Mouse (Mus musculus) adrenal gland, adult 2 months (tissue): ENCODE data around the gene Nfe2l2. TPM values are rescaled to one million over a fixed set of nuclear protein-coding genes. Genes with fewer than 3 reads are reported as not detected.
A peak's percentile ranks its signal among the peaks of the same experiment; 100 is the strongest.
"Not testable (repeated sequence)": the region's sequence is repeated elsewhere in the genome, so short reads cannot be mapped to it uniquely, and the experiment has no call there.

Experiments used
- DNase-seq: peaks from one replicate; pipeline ENCODE4 v3.0.0; 2021
- polyA plus RNA-seq: library from polyadenylated mRNA; depleted of rRNA; stranded (reverse); fragments of >200 nt; gene quantifications from 2 replicates; pipeline ENCODE4 v1.2.3, GENCODE M21; 2012
- total RNA-seq, 2 experiments: library from RNA; stranded (reverse); gene quantifications; 2 replicates each; pipeline ENCODE4 v1.2.3; 2021

The Nfe2l2 gene
- total and polyA plus RNA-seq, 3 experiments = 42.9 to 124 (median 84.3) TPM

DNA sequence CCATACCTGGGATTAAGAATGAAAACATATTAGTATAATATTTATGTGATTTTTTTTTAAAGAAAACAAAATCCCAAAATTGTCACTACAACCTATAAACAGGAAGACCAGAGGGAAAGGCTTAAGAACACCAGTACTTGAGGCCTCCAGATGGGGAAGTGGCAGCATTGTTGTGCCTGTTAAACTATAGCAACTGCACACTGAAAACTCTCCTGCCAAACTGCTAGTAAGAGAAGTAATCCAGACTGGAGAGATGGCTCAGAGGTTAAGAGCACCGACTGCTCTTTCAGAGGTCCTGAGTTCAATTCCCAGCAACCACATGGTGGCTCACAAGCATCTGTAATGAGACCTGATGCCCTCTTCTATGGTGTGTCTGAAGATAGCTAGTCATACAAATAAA lies 54.0 kb downstream of the Nfe2l2 start:
- no peak for DNase-seq

- DNase-seq = no peak
These were observed 59.2 kb downstream of the Nfe2l2 start for GRCm38 (mm10) chr2:75645251-75645650.

DNA sequence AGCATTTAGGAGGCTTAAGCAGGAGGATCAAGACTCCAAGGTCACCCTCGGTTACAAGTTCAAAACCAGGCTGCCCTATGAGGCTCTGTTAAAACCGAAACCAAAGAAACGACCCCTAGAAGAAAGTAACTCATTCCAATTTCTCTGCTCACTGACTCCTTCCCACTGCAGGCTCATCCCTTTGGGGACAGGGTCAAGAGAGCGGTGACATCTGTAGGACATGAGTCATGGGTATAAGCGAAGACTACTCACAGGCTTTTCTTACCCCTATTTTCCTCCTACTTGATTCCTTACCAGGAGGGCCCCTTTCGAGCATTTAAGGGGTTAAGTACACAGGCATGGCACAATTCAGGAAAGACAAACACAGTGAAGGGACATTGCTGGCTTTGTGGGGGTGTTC lies 60.5 kb downstream of the Nfe2l2 start:
- peak; percentile 53 for DNase-seq

GRCm38 (mm10) chr2:75642795-75643550 lies 61.5 kb downstream of the Nfe2l2 start:
- peak; percentile 83 for DNase-seq

- DNase-seq = not testable (repeated sequence)
These were observed 62.1 kb downstream of the Nfe2l2 start for GRCm38 (mm10) chr2:75642312-75642711.

DNA sequence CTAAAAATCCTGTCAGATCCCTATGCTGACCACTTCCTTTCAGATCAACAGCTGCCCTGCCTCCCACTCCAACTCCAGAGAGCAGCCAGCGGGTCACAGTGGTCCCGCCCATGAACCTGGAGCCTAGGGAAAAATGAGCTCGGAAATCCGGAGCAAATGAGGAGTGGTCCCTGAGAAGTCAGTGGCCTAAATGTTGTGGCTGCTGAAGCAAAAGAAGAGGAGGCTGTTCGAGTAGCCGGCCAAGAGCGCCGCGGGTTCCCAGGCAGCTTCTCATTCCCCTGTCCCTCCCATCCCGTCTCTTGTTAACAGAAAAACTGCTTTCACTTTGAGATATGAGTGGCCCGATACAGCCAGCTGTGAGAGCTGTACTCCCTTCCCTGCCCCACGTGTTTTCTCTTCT lies 64.9 kb downstream of the Nfe2l2 start:
- peak; percentile 20 for DNase-seq

DNA sequence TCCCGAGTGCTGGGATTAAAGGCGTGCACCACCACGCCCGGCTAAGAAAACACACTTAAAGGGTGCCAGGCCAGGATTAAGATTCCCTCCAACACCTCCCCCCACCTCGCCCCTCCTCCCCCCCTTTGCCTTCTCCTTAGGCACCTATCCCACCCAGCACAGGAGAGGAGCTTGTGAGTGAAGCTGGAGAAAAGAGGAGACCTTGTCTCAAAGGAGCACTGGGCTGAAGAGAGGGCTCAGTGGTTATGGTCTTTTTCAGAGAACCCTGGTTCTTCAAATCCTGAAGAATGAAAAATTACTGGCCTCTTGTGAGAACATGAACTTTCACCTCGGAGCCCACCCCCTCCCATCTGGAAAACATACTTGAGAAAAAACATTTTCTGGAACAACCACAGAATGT lies 66.6 kb downstream of the Nfe2l2 start:
- DNase-seq = not testable (repeated sequence)

- DNase-seq = no peak
These were observed 67.1 kb downstream of the Nfe2l2 start for GRCm38 (mm10) chr2:75637361-75637760.

DNA sequence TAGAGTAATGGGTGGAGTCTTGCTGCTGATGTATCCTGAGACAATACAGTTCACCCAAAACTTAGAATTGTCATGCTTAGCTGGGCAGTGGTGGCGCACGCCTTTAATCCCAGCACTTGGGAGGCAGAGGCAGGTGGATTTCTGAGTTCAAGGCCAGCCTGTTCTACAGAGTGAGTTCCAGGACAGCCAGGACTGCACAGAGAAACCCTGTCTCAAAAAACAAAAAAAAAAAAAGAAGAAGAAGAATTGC lies 67.5 kb downstream of the Nfe2l2 start:
- DNase-seq = not testable (repeated sequence)

GRCm38 (mm10) chr2:75636261-75637054 lies 68.0 kb downstream of the Nfe2l2 start:
- peak; percentile 44 for DNase-seq

- not testable (repeated sequence) for DNase-seq
These were observed 70.0 kb downstream of the Nfe2l2 start for GRCm38 (mm10) chr2:75634431-75634830.

DNA sequence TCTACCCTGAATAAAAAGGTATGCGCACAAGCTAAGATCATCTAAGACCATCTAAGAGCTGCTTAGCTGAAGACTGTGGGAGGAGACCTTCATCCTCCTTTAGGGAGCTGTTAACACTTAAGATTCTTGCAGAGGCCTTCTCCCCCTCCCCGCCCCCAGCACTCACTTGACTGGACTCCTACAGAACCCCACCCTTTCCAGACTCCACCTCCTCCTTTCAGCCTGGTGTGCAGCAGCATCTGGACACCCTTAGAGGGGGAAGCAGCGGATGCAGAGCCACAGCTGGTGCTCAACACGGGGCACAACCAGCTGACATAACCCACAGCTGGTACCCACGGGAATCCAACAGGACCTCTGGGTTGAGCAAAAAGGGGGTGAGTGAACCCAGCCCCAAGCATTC lies 70.7 kb downstream of the Nfe2l2 start:
- no peak for DNase-seq

DNA sequence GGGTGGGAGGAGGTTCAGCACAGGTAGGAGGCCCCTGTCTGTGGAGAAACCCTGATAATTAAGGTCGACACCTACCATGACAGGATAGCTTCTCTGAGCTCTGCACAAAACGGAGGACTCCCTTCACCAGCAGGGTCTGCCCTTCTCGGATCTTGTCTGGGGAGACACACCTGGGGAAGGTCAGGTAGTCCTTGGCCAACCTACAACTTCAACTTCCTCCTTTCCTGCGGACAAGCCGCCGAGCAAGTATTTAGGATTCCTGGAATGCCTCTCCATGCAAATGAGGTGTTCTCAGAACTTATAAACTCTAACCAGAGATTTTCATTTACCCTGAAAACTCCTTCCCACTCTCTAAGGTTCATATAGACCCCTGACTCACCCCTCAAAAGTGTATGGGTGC lies 71.1 kb downstream of the Nfe2l2 start:
- DNase-seq = no peak

DNA sequence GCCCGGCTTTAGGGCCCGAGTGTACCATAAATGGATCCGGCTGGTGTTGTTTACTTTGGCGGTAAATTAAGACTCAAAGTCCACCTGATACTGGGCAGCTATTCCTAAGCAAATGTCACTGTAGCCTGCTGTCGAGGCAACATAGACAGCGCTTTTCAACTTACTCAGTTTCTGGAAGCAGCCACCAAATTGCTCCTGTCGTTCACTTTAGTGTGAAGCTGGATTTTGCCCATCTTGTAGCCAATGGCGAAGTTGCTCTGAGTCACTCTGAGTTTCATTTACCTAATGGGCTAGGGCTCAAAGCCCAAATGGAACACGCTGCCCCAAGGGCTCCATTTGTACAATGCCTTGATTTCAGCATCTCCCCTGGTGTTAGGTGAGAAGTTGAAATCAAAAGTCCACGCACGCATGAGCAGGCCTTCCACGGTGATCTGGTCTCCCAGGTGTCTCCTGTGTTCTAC lies 71.7 kb downstream of the Nfe2l2 start:
- DNase-seq = no peak

- DNase-seq = no peak
These were observed 72.4 kb downstream of the Nfe2l2 start for GRCm38 (mm10) chr2:75632043-75632442.

- no peak for DNase-seq
These were observed 73.0 kb downstream of the Nfe2l2 start for GRCm38 (mm10) chr2:75631421-75631820.

GRCm38 (mm10) chr2:75628487-75628886 lies 76.0 kb downstream of the Nfe2l2 start:
- DNase-seq = no peak

GRCm38 (mm10) chr2:75626597-75627440 lies 77.6 kb downstream of the Nfe2l2 start:
- no peak for DNase-seq
